Mouse (Mus musculus): ENCODE measurements at regions not wholly inside any gene's neighbourhood (a gene's known extent, or its start where the extent isn't known, plus 50 kb on each side); places are given as distances from the start of the nearest gene placed in this dataset.

DNA sequence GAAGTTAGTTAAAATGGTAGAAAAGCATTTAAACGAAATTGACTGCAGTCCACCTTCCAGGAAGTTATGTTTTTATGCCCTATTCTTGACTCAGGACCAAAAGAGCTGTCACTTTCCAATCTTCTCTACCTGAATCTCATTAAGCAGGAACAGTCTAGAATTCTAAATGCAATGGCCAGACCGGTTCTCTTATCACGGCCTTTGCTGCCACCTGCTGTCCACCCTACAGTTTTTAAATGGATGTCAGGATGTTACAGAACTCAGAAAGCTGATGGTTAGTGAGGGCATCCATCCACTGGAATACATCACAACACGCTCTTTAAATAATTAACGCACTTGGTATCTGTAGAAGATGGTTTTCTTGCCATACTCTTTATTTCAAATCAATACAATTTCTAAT is 310.5 kb downstream of the Parp8 start:
- no peak overlapping the region for H3K4me3 ChIP-seq (ENCODE audit: low read depth, low read length)
- no peaks in the 10 kb centered on the region for H3K9me3 ChIP-seq (ENCODE audit: control insufficient read depth)
- no peak overlapping the region for H3K27ac ChIP-seq (ENCODE audit: low read depth, low read length)
- H3K36me3 ChIP-seq (ENCODE audit: control insufficient read depth, insufficient read depth), result no peaks in the 10 kb centered on the region
- peaks cover 3% of the 10 kb centered on the region; the same call in 1 of the 2 replicates for H3K4me1 ChIP-seq (replicated peaks; ENCODE audit: control insufficient read depth, insufficient read depth, low read length)
- 11% methylated on average over 5 of the region's 5 CpGs for WGBS
- peak; percentile 77 for TF ChIP-seq CTCF (IDR thresholded peaks at IDR 0.05; ENCODE audit: low read depth)
- no peak overlapping the region for H3K9ac ChIP-seq (ENCODE audit: low read depth, low read length)
- H3K4me2 ChIP-seq (replicated peaks; ENCODE audit: low read depth), result no peak overlapping the region
- ATAC-seq, result no peak
- peaks cover 33% of the 10 kb centered on the region for H3K27me3 ChIP-seq (replicated peaks; ENCODE audit: control insufficient read depth, insufficient read depth, low read length)

DNA sequence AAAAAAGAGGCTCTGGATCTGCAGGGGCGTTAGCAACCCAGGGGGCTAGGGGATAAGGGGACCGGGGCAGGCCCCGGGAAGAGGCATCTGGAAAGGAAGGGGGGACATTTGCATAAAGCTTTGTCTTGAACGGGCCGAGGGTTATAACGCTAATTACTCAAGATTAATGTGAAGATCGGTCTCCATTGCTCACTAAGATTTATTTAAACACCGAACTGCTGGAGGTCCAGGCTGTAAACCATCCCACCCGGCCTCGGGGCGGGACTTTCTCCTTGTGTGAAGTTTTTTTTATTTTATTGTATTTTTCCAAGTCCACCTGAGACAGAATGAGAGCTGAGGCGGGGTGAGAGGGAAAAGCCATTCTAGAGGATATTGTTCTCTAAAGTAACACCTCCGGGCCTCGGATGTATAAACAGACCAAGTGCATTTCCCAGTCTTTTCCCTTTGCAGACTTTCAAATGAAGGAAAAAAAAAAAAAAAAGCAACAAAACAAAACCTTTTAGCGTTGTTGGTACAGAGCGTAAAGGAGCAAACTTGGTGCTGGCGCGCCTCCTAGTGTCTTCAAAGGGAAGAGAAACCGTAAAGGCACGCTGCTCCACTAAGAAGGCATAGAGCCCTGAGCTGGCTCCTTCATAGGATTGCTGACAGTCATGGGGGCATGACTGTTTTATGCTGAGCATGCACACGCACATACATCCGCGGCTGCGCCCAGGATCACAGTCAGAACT is 313.3 kb downstream of the Parp8 start:
- ATAC-seq, result peak; percentile 49; the same call in 1 of the 2 replicates
- Histone ChIP-seq H3K4me1 (replicated peaks; ENCODE audit: control insufficient read depth, insufficient read depth, low read length) (peaks cover 3% of the 10 kb centered on the region; the same call in 1 of the 2 replicates), H3K9ac (ENCODE audit: low read depth, low read length) (no peak overlapping the region), H3K27me3 (replicated peaks; ENCODE audit: control insufficient read depth, insufficient read depth, low read length) (peaks cover 61% of the 10 kb centered on the region), H3K4me3 (ENCODE audit: low read depth, low read length) (peak overlapping the region; percentile 37), H3K9me3 (ENCODE audit: control insufficient read depth) (no peaks in the 10 kb centered on the region), H3K4me2 (replicated peaks; ENCODE audit: low read depth) (peak overlapping the region; percentile 60), H3K27ac (ENCODE audit: low read depth, low read length) (no peak overlapping the region), H3K36me3 (ENCODE audit: control insufficient read depth, insufficient read depth) (no peaks in the 10 kb centered on the region)
- WGBS, result under 1% methylated on average over 24 of the region's 24 CpGs
- peak; percentile 88 for TF ChIP-seq CTCF (IDR thresholded peaks at IDR 0.05; ENCODE audit: low read depth)

- H3K36me3 ChIP-seq (ENCODE audit: control insufficient read depth, insufficient read depth), result no peaks in the 10 kb centered on the region
- H3K9me3 ChIP-seq (ENCODE audit: control insufficient read depth), result no peaks in the 10 kb centered on the region
- ATAC-seq, result no peak
- no peak for TF ChIP-seq CTCF (IDR thresholded peaks at IDR 0.05; ENCODE audit: low read depth)
- peaks cover 68% of the 10 kb centered on the region for H3K27me3 ChIP-seq (replicated peaks; ENCODE audit: control insufficient read depth, insufficient read depth, low read length)
- no peak overlapping the region for H3K27ac ChIP-seq (ENCODE audit: low read depth, low read length)
- H3K4me1 ChIP-seq (replicated peaks; ENCODE audit: control insufficient read depth, insufficient read depth, low read length), result peaks cover 3% of the 10 kb centered on the region; the same call in 1 of the 2 replicates
- peak overlapping the region; percentile 60 for H3K4me2 ChIP-seq (replicated peaks; ENCODE audit: low read depth)
- WGBS, result 6% methylated on average over 22 of the region's 22 CpGs
- peak overlapping the region; percentile 37 for H3K4me3 ChIP-seq (ENCODE audit: low read depth, low read length)
- H3K9ac ChIP-seq (ENCODE audit: low read depth, low read length), result no peak overlapping the region
Observed at GRCm38 (mm10) chr13:116711148-116711865, 314.0 kb downstream of the Parp8 start.

- H3K27me3 ChIP-seq (replicated peaks; ENCODE audit: control insufficient read depth, insufficient read depth, low read length), result peaks cover 80% of the 10 kb centered on the region
Observed at GRCm38 (mm10) chr13:116709671-116710070, 315.7 kb downstream of the Parp8 start.

DNA sequence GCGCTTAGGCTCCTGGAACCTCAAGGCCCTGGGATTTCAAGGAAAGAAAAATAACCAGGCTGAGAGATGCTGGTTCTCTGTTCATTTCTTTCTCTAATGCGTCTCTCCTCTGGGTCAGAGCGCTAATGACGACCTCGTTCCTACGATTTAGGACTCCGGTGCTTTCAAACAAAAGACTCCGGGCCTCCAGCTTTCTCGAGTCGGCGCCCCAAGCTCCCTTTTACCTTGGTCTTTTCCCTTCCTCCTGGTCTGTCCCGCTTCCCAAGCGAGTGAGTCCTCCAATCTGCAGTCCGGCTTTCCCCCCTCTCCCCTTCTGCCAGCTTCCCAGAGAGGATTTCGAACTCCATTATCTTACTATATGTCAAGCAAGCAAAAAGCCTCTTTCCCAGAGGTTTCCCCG is 316.5 kb downstream of the Parp8 start:
- Histone ChIP-seq H3K27ac (ENCODE audit: low read depth, low read length) (no peak overlapping the region), H3K27me3 (replicated peaks; ENCODE audit: control insufficient read depth, insufficient read depth, low read length) (peaks cover 86% of the 10 kb centered on the region), H3K9ac (ENCODE audit: low read depth, low read length) (no peak overlapping the region), H3K4me3 (ENCODE audit: low read depth, low read length) (no peak overlapping the region), H3K9me3 (ENCODE audit: control insufficient read depth) (no peaks in the 10 kb centered on the region), H3K36me3 (ENCODE audit: control insufficient read depth, insufficient read depth) (no peaks in the 10 kb centered on the region), H3K4me2 (replicated peaks; ENCODE audit: low read depth) (no peak overlapping the region), H3K4me1 (replicated peaks; ENCODE audit: control insufficient read depth, insufficient read depth, low read length) (peaks cover 3% of the 10 kb centered on the region; the same call in 1 of the 2 replicates)
- ATAC-seq, result no peak
- TF ChIP-seq CTCF (IDR thresholded peaks at IDR 0.05; ENCODE audit: low read depth), result no peak
- WGBS, result 10% methylated on average over 16 of the region's 16 CpGs

More at GRCm38 (mm10) chr13:116709671-116710070, 315.7 kb downstream of the Parp8 start:
- H3K4me2 ChIP-seq (replicated peaks; ENCODE audit: low read depth), result no peak overlapping the region
- H3K9ac ChIP-seq (ENCODE audit: low read depth, low read length), result no peak overlapping the region
- no peak for TF ChIP-seq CTCF (IDR thresholded peaks at IDR 0.05; ENCODE audit: low read depth)
- 43% methylated on average over 7 of the region's 7 CpGs for WGBS
- no peak overlapping the region for H3K4me3 ChIP-seq (ENCODE audit: low read depth, low read length)
- no peak for ATAC-seq
- H3K36me3 ChIP-seq (ENCODE audit: control insufficient read depth, insufficient read depth), result no peaks in the 10 kb centered on the region
- H3K4me1 ChIP-seq (replicated peaks; ENCODE audit: control insufficient read depth, insufficient read depth, low read length), result peaks cover 3% of the 10 kb centered on the region; the same call in 1 of the 2 replicates
- H3K9me3 ChIP-seq (ENCODE audit: control insufficient read depth), result no peaks in the 10 kb centered on the region
- no peak overlapping the region for H3K27ac ChIP-seq (ENCODE audit: low read depth, low read length)

GRCm38 (mm10) chr13:116708456-116708780 is 316.9 kb downstream of the Parp8 start:
- H3K27ac ChIP-seq (ENCODE audit: low read depth, low read length), result no peak overlapping the region
- no peak overlapping the region for H3K9ac ChIP-seq (ENCODE audit: low read depth, low read length)
- H3K4me2 ChIP-seq (replicated peaks; ENCODE audit: low read depth), result no peak overlapping the region
- 7% methylated on average over 7 of the region's 7 CpGs for WGBS
- peaks cover 88% of the 10 kb centered on the region for H3K27me3 ChIP-seq (replicated peaks; ENCODE audit: control insufficient read depth, insufficient read depth, low read length)
- no peak overlapping the region for H3K4me3 ChIP-seq (ENCODE audit: low read depth, low read length)
- H3K36me3 ChIP-seq (ENCODE audit: control insufficient read depth, insufficient read depth), result no peaks in the 10 kb centered on the region
- no peaks in the 10 kb centered on the region for H3K9me3 ChIP-seq (ENCODE audit: control insufficient read depth)
- peaks cover 3% of the 10 kb centered on the region; the same call in 1 of the 2 replicates for H3K4me1 ChIP-seq (replicated peaks; ENCODE audit: control insufficient read depth, insufficient read depth, low read length)
- no peak for ATAC-seq
- TF ChIP-seq CTCF (IDR thresholded peaks at IDR 0.05; ENCODE audit: low read depth), result no peak
